Mouse (Mus musculus) small intestine, adult 2 months (tissue): ENCODE measurements at regions not wholly inside any gene's neighbourhood (a gene's known extent, or its start where the extent isn't known, plus 50 kb on each side); places are given as distances from the start of the nearest gene placed in this dataset.

Source experiments
- CTCF ChIP-seq: fragments of 200-500 bp; IDR thresholded peaks from 2 replicates; pipeline ENCODE4 v1.5.1; 2012; ENCODE audit warnings: low read depth, mild to moderate bottlenecking, control low read depth, inconsistent platforms, low read length, moderate library complexity, mixed read lengths; ENCODE audit not compliant: insufficient replicate concordance, insufficient read length; ENCODE audit errors: extremely low read depth
- POLR2A ChIP-seq: fragments of 200-500 bp; IDR thresholded peaks from 2 replicates; pipeline ENCODE4 v1.6.1; 2012; ENCODE audit warnings: low read depth, mild to moderate bottlenecking, control low read depth, inconsistent platforms, low read length, moderate library complexity

- TF ChIP-seq CTCF (no peak), POLR2A (no peak)
Measured at GRCm38 (mm10) chr14:76948948-76949347, 87.6 kb upstream of the Ccdc122 start.
